Mouse (Mus musculus) liver, adult 10 weeks (tissue): ENCODE measurements around the gene Wnt2b. TPM values are rescaled to one million over a fixed set of nuclear protein-coding genes. Genes with fewer than 3 reads are reported as not detected.

Experiments used
- polyA plus RNA-seq: library from polyadenylated mRNA; stranded (reverse); fragments of 350-450 nt; fragmentation: Illumina TruSeq; extraction: RNeasy Lipid Tissue Mini Kit (QIAGEN cat#74804); gene quantifications from one replicate; pipeline ENCODE4 v1.2.3, GENCODE M21; 2014; ENCODE audit warnings: low read depth, low replicate concordance

The Wnt2b gene
- 0.13 TPM for polyA plus RNA-seq

DNA sequence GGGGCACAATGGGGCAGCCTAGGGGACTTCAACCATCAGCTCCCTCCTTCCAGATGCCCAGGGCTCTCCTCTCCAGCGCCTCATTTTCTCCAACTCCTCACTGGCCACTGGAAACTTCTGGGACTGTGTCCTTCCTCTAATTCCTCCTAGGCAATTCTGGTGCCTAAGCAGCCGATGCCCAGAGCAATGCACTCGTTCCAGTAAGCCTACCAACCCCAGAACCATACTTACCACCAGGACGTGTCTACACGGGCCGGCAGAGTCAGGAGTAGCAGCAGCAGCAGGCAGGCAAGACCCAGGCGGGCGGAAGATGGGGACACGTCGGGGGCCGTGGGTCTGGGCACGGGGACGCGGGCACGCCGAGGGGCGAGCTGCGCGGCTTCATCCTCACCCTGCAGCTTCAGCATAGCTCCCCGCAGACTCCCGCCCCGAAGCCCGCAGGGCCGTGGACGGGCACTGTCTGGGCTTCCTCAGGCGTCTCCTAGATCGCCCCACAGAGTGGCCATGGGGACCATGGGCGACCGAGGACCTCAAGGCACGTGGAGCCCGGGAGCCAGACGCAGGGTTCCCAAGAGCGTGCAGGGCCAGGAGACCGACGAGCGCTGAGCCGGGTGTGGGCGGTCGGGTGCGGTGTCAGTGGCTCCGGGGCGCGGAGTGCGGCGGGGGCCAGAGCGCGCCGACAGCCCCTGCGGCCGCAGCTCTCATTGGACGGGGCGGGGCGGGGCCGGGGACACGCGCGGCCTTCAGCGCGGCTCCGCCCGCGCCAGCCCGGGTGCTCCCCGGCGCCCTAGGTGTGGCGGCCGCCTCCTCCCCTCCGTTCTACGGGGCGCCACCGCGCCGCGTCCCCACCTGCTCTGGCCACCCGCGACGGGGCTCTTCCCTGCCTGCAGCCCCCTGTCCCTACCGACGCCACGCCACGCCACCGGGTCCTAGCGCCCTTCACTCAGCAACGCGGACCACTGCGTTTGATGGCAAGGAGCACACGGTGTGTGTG lies at the start of gene Wnt2b:
Gene Wnt2b, minus strand, starts transcription at position 856 of the 994 bp plus-strand sequence.

Other genes starting within 250 kb of the Wnt2b start
- gene Ppm1j, start 180.9 kb downstream of the Wnt2b start, polyA plus RNA-seq = not detected
- gene Fam19a3, start 180.1 kb downstream of the Wnt2b start, polyA plus RNA-seq = not detected
- gene Rhoc, start 173.5 kb downstream of the Wnt2b start, polyA plus RNA-seq = 2.8 TPM
- 1.2 TPM for gene Mov10, start 143.4 kb downstream of the Wnt2b start, polyA plus RNA-seq
- gene St7l, start 97.9 kb downstream of the Wnt2b start, polyA plus RNA-seq = 71.3 TPM
- gene Capza1, start 97.4 kb downstream of the Wnt2b start, polyA plus RNA-seq = 59.6 TPM
- 3.2 TPM for gene Cttnbp2nl, start 91.2 kb upstream of the Wnt2b start, polyA plus RNA-seq
- not detected for gene 4930564D02Rik, start 104.9 kb upstream of the Wnt2b start, polyA plus RNA-seq